Mouse (Mus musculus) ES-Bruce4 (cell line): ENCODE results near the gene Tnrc6c.

Experiments used
- CTCF ChIP-seq: IDR thresholded peaks from one replicate; pipeline ENCODE4 v1.8.1; 2011; ENCODE audit warnings: low read depth, low read length
- POLR2A ChIP-seq: IDR thresholded peaks from one replicate; pipeline ENCODE4 v1.8.1; 2011; ENCODE audit warnings: low read length; ENCODE audit not compliant: insufficient read depth

DNA sequence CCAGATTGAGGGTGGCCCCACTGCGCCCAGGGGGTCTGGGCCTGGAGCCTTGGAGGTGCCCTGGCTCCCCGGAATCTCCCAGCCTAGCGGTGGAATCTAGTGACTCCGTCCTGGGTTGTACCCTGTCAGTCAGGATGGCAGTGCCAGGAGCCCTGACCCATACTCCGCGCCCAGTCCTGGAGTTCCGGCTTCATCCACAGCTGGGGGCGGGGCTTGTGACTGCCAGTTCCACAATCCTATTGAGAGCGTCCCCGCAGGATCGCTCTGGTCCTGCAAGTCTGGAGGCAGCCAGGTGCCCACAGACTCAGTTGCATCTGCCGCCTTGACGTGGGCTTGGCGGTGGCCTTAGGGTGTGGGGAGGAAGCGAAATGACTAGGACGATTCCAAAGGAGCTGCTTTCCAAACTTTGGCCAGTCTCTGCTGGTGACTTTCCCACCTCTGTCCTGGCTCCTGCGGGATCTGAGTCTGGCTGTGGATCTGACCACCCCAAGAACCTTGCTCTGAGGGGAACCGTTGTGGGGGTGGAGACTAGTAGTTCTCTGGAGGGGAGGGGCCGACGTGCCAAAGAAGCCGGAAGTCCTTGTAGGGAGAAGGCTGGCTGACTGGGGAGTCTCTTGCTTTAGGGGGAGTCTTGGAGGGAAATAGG lies 156.4 kb downstream of the Tnrc6c start:
- TF ChIP-seq CTCF (no peak), POLR2A (no peak)
